Mouse (Mus musculus): Measurements from ENCODE around the gene Rasgrf1. TPM values are rescaled to one million over a fixed set of nuclear protein-coding genes. Genes with fewer than 3 reads are reported as not detected.

The Rasgrf1 gene
- polyA plus RNA-seq, 1 experiment: 6.0 TPM

DNA sequence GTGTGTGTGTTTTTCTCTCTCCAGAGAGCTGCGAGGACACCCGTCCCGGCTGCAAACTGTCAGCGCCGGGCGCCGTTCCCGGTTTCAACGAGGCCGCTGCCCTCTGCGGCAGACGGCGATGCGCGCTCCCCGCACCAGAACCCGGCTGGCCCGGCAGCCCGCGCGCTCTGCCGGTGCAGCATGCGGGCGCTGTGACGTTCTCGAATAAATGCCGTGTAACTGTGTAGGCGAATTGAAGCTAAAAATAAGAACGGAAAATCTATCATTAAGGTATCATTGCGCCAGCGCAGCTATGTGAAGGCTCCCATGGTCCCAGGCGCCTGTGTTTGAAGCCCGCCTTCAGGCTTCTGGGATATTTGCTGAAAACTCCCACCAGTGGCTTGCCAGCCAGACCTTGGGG lies 1.1 kb upstream of the Rasgrf1 start:
- peak; percentile 80 for DNase-seq (ENCODE audit: low read depth)
- TF ChIP-seq CTCF (IDR thresholded peaks at IDR 0.05; ENCODE audit: borderline replicate concordance, extremely low read depth, insufficient read depth, insufficient read length): no peak
- TF ChIP-seq POLR2A (IDR thresholded peaks at IDR 0.05; ENCODE audit: borderline replicate concordance, extremely low read depth, insufficient read depth, insufficient read length, poor library complexity, severe bottlenecking): no peak

DNA sequence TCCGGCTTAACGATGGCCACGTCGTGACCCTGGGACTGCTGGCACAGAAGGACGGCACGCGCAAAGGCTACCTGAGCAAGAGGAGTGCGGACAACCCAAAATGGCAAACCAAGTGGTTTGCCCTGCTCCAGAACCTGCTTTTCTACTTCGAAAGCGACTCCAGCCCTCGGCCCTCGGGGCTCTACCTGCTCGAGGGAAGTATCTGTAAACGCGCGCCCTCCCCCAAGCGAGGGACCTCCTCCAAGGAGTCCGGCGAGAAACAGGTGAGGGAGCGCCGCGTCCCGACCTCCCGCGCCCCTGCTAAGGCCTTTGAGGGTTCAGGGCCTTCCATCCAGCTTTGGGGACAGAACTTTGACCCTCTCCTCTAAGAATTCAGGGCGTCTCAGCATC lies 298 bp downstream of the Rasgrf1 start:
- TF ChIP-seq CTCF (IDR thresholded peaks at IDR 0.05; ENCODE audit: borderline replicate concordance, extremely low read depth, insufficient read depth, insufficient read length) (no peak), POLR2A (IDR thresholded peaks at IDR 0.05; ENCODE audit: borderline replicate concordance, extremely low read depth, insufficient read depth, insufficient read length, poor library complexity, severe bottlenecking) (no peak)
- DNase-seq (ENCODE audit: low read depth): no peak

DNA sequence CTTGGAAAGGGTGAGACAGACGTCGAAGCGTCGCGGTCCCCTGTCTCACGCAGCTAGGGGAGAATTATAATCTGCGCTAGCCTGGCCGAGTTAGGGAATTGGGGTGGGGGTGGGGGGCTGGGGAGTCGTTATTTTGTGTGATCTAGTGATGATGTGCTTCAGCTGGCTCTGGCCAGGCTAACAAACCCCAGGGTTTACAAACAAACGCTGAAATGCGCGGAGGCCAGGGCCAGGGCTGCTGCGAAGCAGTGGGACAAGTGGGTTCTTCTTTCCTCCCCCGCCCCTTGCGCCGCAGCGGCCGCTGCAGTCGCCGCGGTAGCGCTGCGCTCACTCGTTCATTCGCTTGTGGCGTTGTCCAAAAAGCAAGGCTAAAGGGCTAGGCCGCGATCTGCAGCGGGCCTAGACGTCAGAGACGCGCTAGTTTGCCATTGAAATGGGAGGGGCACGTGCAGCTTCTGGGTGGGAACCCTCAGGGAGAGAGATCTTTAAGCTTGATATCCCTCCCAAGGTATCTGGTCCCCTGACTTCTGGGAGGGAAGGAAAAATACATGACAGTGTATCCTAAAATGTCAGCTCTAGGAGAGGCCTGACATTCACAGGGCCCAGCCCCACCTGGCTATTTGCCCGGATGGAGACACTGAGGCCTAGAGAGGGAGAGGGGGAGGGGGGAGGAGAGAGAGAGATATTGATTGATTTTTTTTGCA lies 1.2 kb downstream of the Rasgrf1 start:
- TF ChIP-seq POLR2A (IDR thresholded peaks at IDR 0.05; ENCODE audit: borderline replicate concordance, extremely low read depth, insufficient read depth, insufficient read length, poor library complexity, severe bottlenecking): no peak
- TF ChIP-seq CTCF (IDR thresholded peaks at IDR 0.05; ENCODE audit: borderline replicate concordance, extremely low read depth, insufficient read depth, insufficient read length): no peak
- peak; percentile 57 for DNase-seq (ENCODE audit: low read depth)

DNA sequence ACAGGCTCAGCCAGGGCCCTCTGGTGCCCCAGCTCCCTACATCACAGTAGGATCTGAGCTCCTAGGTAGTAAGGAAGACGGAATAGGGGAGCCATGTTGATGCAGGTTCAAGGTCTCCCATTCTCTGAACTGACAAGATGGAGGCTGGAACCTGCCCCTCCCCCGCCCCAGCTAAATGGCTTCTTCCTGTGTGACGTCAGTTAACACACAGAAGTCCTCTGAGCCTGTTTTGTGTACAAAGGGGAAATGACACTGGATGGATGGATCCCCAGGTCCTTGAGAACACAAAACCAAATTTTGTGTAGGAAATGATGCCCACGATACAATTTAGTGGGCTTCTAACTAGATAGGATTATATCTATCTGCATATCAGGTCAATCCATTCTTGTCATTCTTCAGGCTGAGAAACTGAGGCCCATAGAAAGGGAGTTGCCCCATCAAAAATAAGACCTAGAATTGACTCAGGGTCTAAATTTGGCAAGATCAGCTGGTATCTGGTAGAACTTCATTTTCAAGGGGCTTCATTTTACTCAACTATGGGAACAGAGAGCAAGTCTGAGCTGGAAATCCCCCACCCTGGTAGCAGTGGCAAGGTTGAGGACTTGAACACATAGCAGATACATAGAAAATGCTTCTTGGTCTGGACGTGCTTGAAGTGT lies 2.3 kb downstream of the Rasgrf1 start:
- no peak for DNase-seq (ENCODE audit: low read depth)
- no peak for TF ChIP-seq CTCF (IDR thresholded peaks at IDR 0.05; ENCODE audit: borderline replicate concordance, extremely low read depth, insufficient read depth, insufficient read length)
- no peak for TF ChIP-seq POLR2A (IDR thresholded peaks at IDR 0.05; ENCODE audit: borderline replicate concordance, extremely low read depth, insufficient read depth, insufficient read length, poor library complexity, severe bottlenecking)

DNA sequence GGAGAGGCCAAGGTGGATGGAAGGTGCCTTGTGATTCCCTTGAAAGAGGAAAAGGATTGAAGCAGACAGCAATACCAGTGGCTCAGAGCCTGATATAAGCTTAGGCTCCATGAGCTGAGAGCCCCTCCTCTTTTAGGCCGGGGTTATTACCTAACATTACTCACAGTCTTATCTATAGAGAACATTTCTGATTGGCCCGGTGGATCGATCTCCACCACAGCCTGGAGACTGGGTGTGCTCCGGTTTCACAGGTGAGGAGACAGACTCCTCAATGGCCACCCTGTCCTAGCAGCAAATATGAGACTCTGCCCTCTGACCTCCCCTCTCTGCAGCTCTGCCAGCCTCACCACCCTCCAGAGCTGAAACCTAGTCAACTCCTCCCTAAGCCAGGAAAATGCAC lies 3.4 kb downstream of the Rasgrf1 start:
- DNase-seq (ENCODE audit: low read depth): no peak
- TF ChIP-seq CTCF (IDR thresholded peaks at IDR 0.05; ENCODE audit: borderline replicate concordance, extremely low read depth, insufficient read depth, insufficient read length): no peak
- TF ChIP-seq POLR2A (IDR thresholded peaks at IDR 0.05; ENCODE audit: borderline replicate concordance, extremely low read depth, insufficient read depth, insufficient read length, poor library complexity, severe bottlenecking): no peak

DNA sequence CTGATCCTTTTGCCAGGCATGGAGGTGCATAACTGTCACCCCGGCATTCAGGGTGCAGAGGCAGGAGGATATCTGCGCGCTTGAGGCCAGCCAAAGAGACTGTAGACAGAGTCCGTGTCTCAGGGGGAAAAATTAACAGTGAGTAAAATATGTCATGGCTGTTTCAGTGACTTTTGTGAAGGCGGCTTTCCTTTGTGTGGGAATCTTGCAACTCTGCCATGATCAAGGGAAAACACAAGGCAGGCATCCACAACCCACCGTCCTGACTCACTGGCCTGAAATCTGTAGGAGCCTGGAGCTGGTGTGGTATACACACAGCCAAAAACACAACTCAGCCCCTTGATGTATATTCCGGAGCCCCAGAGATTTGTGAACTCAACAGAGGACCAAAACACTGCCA lies 6.8 kb downstream of the Rasgrf1 start:
- DNase-seq (ENCODE audit: low read depth): no peak
- TF ChIP-seq CTCF (IDR thresholded peaks at IDR 0.05; ENCODE audit: borderline replicate concordance, extremely low read depth, insufficient read depth, insufficient read length) (no peak), POLR2A (IDR thresholded peaks at IDR 0.05; ENCODE audit: borderline replicate concordance, extremely low read depth, insufficient read depth, insufficient read length, poor library complexity, severe bottlenecking) (no peak)

DNA sequence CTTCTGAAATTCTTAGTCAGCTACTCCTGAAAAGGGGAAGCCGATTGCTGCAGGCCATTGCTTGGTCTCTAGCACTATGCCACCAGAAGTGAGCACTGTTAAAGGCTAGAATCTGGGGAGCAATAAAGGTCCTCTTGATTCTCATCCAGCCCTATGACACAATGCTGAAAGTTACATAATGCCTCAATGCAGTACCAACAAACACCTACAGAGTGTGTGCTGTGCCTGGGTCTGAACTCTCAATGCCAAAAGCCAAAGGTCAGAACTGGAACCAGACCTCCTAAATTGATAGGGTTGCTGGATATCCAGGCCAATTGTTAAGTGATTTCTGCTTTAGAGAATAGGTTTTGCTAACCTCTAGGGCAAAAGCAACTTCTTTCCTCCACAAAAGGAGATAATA lies 7.7 kb downstream of the Rasgrf1 start:
- no peak for DNase-seq (ENCODE audit: low read depth)
- no peak for TF ChIP-seq CTCF (IDR thresholded peaks at IDR 0.05; ENCODE audit: borderline replicate concordance, extremely low read depth, insufficient read depth, insufficient read length)
- TF ChIP-seq POLR2A (IDR thresholded peaks at IDR 0.05; ENCODE audit: borderline replicate concordance, extremely low read depth, insufficient read depth, insufficient read length, poor library complexity, severe bottlenecking): no peak

DNA sequence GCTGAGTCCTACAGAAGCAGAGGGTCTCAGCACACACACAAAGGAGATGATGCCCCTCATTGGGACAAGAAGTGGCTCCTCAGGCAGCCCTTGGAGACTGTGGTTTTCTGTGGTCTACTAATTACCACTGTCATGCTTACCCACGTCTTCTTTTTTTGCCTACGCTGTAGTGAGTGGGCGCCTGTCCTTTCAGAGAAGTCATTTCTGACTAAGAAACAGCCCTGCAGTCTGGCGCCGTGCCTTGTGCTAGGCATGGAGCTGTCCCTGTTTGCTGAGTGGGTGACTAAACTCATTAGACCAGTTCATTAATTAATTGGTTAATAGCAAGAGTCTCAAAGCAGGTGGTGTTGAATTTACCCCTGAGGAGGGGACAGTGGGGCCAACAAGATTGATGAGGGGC lies 9.1 kb downstream of the Rasgrf1 start:
- no peak for DNase-seq (ENCODE audit: low read depth)

DNA sequence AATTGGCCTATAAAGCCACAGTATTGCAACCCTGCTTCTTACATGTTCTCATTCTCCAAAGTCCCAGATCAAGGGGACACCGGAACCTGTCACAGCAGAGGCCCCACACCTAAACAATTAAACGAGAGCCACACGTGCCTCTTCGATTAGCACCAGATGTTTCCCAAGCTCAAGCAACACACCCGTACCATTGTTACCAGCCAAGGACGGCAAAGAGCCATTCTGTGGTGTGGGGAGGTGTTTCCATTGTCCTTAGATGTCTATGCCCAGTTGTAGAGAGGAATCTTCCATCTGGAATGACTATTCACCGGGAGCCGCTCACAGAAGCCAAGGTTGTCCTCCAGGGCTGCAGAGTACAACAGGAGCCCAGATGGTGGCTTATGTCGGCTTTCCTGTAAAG lies 11.4 kb downstream of the Rasgrf1 start:
- DNase-seq (ENCODE audit: low read depth): no peak

More for the DNA sequence above, 9.1 kb downstream of the Rasgrf1 start:
- TF ChIP-seq CTCF (IDR thresholded peaks at IDR 0.05; ENCODE audit: borderline replicate concordance, extremely low read depth, insufficient read depth, insufficient read length): no peak

DNA sequence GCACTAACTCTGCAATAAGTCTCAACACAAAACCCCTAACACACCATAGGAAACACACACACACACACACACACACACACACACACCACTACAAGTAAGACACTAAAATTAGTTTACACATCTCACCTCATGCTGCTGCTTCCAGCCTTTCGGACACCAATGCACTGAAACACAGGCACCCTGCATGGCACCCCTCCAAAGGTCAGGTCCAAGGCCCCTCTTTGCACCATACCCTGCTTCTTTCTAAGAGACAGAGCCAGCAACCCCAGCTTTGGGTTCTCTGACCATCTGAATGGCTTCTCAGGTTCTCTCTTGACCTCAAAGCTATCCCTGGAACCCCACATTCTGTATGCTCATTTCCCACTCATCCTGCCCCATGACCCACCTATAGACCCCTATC lies 13.0 kb downstream of the Rasgrf1 start:
- DNase-seq (ENCODE audit: low read depth): no peak
- TF ChIP-seq POLR2A (IDR thresholded peaks at IDR 0.05; ENCODE audit: borderline replicate concordance, extremely low read depth, insufficient read depth, insufficient read length, poor library complexity, severe bottlenecking) (no peak), CTCF (IDR thresholded peaks at IDR 0.05; ENCODE audit: borderline replicate concordance, extremely low read depth, insufficient read depth, insufficient read length) (no peak)

More for the DNA sequence above, 11.4 kb downstream of the Rasgrf1 start:
- TF ChIP-seq POLR2A (IDR thresholded peaks at IDR 0.05; ENCODE audit: borderline replicate concordance, extremely low read depth, insufficient read depth, insufficient read length, poor library complexity, severe bottlenecking) (no peak), CTCF (IDR thresholded peaks at IDR 0.05; ENCODE audit: borderline replicate concordance, extremely low read depth, insufficient read depth, insufficient read length) (no peak)

DNA sequence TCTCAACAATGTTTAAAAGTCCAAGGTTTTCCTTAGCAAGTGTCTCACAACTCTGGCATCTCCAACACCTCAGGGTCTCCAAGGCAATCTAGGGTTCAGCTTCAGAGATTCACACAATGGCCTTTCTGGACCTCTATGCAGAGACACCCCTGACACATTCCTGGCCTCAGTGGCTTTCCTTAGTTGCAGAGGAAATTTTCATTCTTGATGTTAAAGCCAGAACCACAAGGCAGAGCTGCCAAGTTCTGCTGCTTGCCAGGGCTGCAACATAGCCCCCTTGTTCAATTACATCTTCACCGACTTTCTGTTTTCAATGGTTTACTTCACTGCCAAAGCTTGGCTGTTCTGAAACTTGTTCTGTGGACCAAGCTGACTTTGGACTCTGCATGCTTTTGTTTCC lies 15.1 kb downstream of the Rasgrf1 start:
- DNase-seq (ENCODE audit: low read depth): no peak
- TF ChIP-seq CTCF (IDR thresholded peaks at IDR 0.05; ENCODE audit: borderline replicate concordance, extremely low read depth, insufficient read depth, insufficient read length) (no peak), POLR2A (IDR thresholded peaks at IDR 0.05; ENCODE audit: borderline replicate concordance, extremely low read depth, insufficient read depth, insufficient read length, poor library complexity, severe bottlenecking) (no peak)

DNA sequence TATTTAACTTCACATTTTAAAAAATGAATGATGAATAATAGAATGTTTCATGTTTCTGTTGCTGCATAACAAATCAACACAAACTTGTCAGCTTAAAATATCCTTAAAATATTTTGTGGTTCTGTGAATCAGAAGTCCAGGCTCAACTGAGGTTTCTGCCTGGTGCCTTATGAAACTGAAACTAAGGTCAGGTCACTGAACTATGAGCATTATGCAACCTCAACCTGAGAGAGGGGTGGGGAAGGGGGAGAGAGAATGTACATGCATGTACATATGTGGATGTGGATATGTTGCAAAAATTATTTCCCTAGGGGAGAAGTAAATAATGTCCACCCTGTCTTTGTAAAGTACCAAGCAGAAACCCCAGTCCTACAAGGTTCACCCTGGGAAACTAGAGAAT lies 18.8 kb downstream of the Rasgrf1 start:
- no peak for DNase-seq (ENCODE audit: low read depth)
- no peak for TF ChIP-seq POLR2A (IDR thresholded peaks at IDR 0.05; ENCODE audit: borderline replicate concordance, extremely low read depth, insufficient read depth, insufficient read length, poor library complexity, severe bottlenecking)
- no peak for TF ChIP-seq CTCF (IDR thresholded peaks at IDR 0.05; ENCODE audit: borderline replicate concordance, extremely low read depth, insufficient read depth, insufficient read length)
